Mouse (Mus musculus) monocyte, adult 5-6 weeks (primary cell): ENCODE measurements around the gene Fgfr2. TPM values are rescaled to one million over a fixed set of nuclear protein-coding genes. Genes with fewer than 3 reads are reported as not detected.
A peak's percentile ranks its signal among the peaks of the same experiment; 100 is the strongest.

Experiments
- ATAC-seq: fragments of 153-309, 156-312 bp; replicated peaks from 2 replicates; pipeline ENCODE4 v1.8.0; 2017; ENCODE audit warnings: mild to moderate bottlenecking; ENCODE audit not compliant: low TSS enrichment, insufficient number of reproducible peaks, severe bottlenecking, poor library complexity, low FRiP score
- total RNA-seq: library from RNA; stranded (forward); fragments of 200-1000, 200-491, 200-594 nt; gene quantifications from 3 replicates; pipeline ENCODE4 v1.2.3, GENCODE M21; 2017

Fgfr2 gene
- total RNA-seq, 1 experiment from 2014 or later = not detected

GRCm38 (mm10) chr7:132386316-132386715, 736.8 kb downstream of the Fgfr2 start:
- ATAC-seq = no peak

GRCm38 (mm10) chr7:132385456-132386130, 737.6 kb downstream of the Fgfr2 start:
- ATAC-seq = no peak

GRCm38 (mm10) chr7:132384736-132385455, 738.3 kb downstream of the Fgfr2 start:
- ATAC-seq = no peak

- no peak for ATAC-seq
Measured at GRCm38 (mm10) chr7:132380634-132381336, 742.4 kb downstream of the Fgfr2 start.

- no peak for ATAC-seq
Measured at GRCm38 (mm10) chr7:132377913-132378312, 745.2 kb downstream of the Fgfr2 start.

- ATAC-seq = no peak
Measured at GRCm38 (mm10) chr7:132373594-132374378, 749.4 kb downstream of the Fgfr2 start.

GRCm38 (mm10) chr7:132372752-132373513, 750.2 kb downstream of the Fgfr2 start:
- ATAC-seq = no peak

- no peak for ATAC-seq
Measured at GRCm38 (mm10) chr7:132371832-132372231, 751.3 kb downstream of the Fgfr2 start.

GRCm38 (mm10) chr7:132369784-132370183, 753.4 kb downstream of the Fgfr2 start:
- no peak for ATAC-seq

GRCm38 (mm10) chr7:132368859-132369258, 754.3 kb downstream of the Fgfr2 start:
- ATAC-seq = no peak

- ATAC-seq = no peak
Measured at GRCm38 (mm10) chr7:132367344-132367743, 755.8 kb downstream of the Fgfr2 start.

GRCm38 (mm10) chr7:132365703-132366384, 757.3 kb downstream of the Fgfr2 start:
- peak; percentile 67 for ATAC-seq

- ATAC-seq = no peak
Measured at GRCm38 (mm10) chr7:132365111-132365510, 758.0 kb downstream of the Fgfr2 start.

- ATAC-seq = no peak
Measured at GRCm38 (mm10) chr7:132364506-132364905, 758.6 kb downstream of the Fgfr2 start.

- ATAC-seq = no peak
Measured at GRCm38 (mm10) chr7:132360336-132360735, 762.8 kb downstream of the Fgfr2 start.

- peak; percentile 93 for ATAC-seq
Measured at GRCm38 (mm10) chr7:132358709-132359108, 764.4 kb downstream of the Fgfr2 start.

- ATAC-seq = no peak
Measured at GRCm38 (mm10) chr7:132358250-132358649, 764.9 kb downstream of the Fgfr2 start.

GRCm38 (mm10) chr7:132357841-132358237, 765.3 kb downstream of the Fgfr2 start:
- no peak for ATAC-seq
